Mouse (Mus musculus): ENCODE results near the gene 1500009C09Rik. TPM values are rescaled to one million over a fixed set of nuclear protein-coding genes. Genes with fewer than 3 reads are reported as not detected.

The 1500009C09Rik gene
- not detected for total RNA-seq (2023)

GRCm38 (mm10) chr15:82252097-82252496 lies at the start of gene 1500009C09Rik:
Gene 1500009C09Rik (plus strand): TSS chr15:82252397.

GRCm38 (mm10) chr15:82212752-82213063 lies 39.5 kb upstream of the 1500009C09Rik start, which contains the start of gene Shisa8:
Gene Shisa8 (minus strand): TSS chr15:82212815.

GRCm38 (mm10) chr15:82223657-82224601 lies 28.3 kb upstream of the 1500009C09Rik start, which contains the start of gene Tnfrsf13c:
Gene Tnfrsf13c (minus strand): TSS chr15:82224369.

GRCm38 (mm10) chr15:82244115-82244804 lies 7.9 kb upstream of the 1500009C09Rik start, which contains the start of gene Cenpm:
Gene Cenpm (minus strand): TSS chr15:82244748.

DNA sequence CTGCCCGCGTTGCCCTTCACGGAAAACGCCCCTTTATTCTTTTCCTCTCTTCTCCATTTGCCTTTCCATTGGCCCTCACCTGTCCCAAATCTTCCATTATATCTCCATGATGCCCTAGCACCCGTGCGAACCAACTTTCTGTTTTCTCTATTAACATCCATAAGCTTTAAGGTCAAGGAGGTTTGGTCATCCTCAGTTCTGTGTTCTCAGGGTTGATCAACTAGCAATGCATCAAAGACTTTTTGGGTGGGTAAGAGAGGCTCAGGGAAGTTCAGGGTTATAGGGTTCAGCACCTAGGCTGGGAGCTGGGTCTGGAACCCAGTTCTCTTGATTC lies 22.4 kb downstream of the 1500009C09Rik start, which contains the start of gene Sept3:
TSS of gene Sept3 (plus strand) at position 301 of the 334 bp plus-strand sequence.

GRCm38 (mm10) chr15:82298764-82299561 lies 46.8 kb downstream of the 1500009C09Rik start, which contains the start of gene Wbp2nl:
Gene Wbp2nl (plus strand): TSS chr15:82298954.

Other genes starting within 250 kb of the 1500009C09Rik start
- gene Desi1, start 218.5 kb upstream of the 1500009C09Rik start, total RNA-seq (2023): 10 to 100 TPM; 21.4 to 23.3 TPM
- gene Snu13, start 204.8 kb upstream of the 1500009C09Rik start, total RNA-seq (2023): 10 to 100 TPM; 57.6 to 72.4 TPM
- not detected for gene 4930407I10Rik, start 193.2 kb upstream of the 1500009C09Rik start, total RNA-seq (2023)
- not detected for gene Mei1, start 182.4 kb upstream of the 1500009C09Rik start, total RNA-seq (2023)
- 10 to 100 TPM; 29.5 to 50.0 TPM for gene Ccdc134, start 124.5 kb upstream of the 1500009C09Rik start, total RNA-seq (2023)
- gene Srebf2, start 105.2 kb upstream of the 1500009C09Rik start, total RNA-seq (2023): 100 to 1,000 TPM; 136 to 148 TPM
- not detected for gene Shisa8, start 39.6 kb upstream of the 1500009C09Rik start, total RNA-seq (2023)
- 1 to 10 TPM; 1.2 to 1.8 TPM for gene Tnfrsf13c, start 28.0 kb upstream of the 1500009C09Rik start, total RNA-seq (2023)
- gene Cenpm, start 7.6 kb upstream of the 1500009C09Rik start, total RNA-seq (2023): 1 to 10 TPM in 1 of 2 experiments, not detected in 1; 2.2 TPM
- under 1 TPM in 1 of 2 experiments, not detected in 1; 0.43 TPM for gene Sept3, start 22.5 kb downstream of the 1500009C09Rik start, total RNA-seq (2023)
- not detected for gene Wbp2nl, start 46.6 kb downstream of the 1500009C09Rik start, total RNA-seq (2023)
- 100 to 1,000 TPM; 243 to 249 TPM for gene Naga, start 86.5 kb downstream of the 1500009C09Rik start, total RNA-seq (2023)
- gene Pheta2, start 86.5 kb downstream of the 1500009C09Rik start, total RNA-seq (2023): 1 to 10 TPM; 2.3 to 3.2 TPM
- gene Smdt1, start 86.6 kb downstream of the 1500009C09Rik start, total RNA-seq (2023): 100 to 1,000 TPM; 114 TPM
- 100 to 1,000 TPM; 142 to 143 TPM for gene Ndufa6, start 101.9 kb downstream of the 1500009C09Rik start, total RNA-seq (2023)
- gene Cyp2d22, start 127.9 kb downstream of the 1500009C09Rik start, total RNA-seq (2023): 1 to 10 TPM; 1.6 to 3.1 TPM
- gene Cyp2d11, start 141.6 kb downstream of the 1500009C09Rik start, total RNA-seq (2023): not detected
- gene Cyp2d10, start 154.8 kb downstream of the 1500009C09Rik start, total RNA-seq (2023): not detected
- not detected for gene Cyp2d9, start 181.0 kb downstream of the 1500009C09Rik start, total RNA-seq (2023)

Measured in monocyte, adult 59 days (primary cell).